Mouse (Mus musculus) E14TG2a.4 (cell line): ENCODE data around the gene Hnrnpk.
"Not testable (repeated sequence)": the region's sequence is repeated elsewhere in the genome, so short reads cannot be mapped to it uniquely, and the experiment has no call there.

ENCODE experiments used
- H3K27me3 ChIP-seq: 2 replicates; pipeline ENCODE4 v1.6.1; 2014; ENCODE audit warnings: low read length, control low read depth; ENCODE audit not compliant: insufficient read depth
- H3K36me3 ChIP-seq: 2 replicates; pipeline ENCODE4 v1.6.1; 2014; ENCODE audit warnings: low read length, control low read depth; ENCODE audit not compliant: insufficient read depth
- H3K4me1 ChIP-seq: replicated peaks from 2 replicates; pipeline ENCODE4 v1.6.1; 2014; ENCODE audit warnings: low read depth, low read length, control low read depth
- H3K4me3 ChIP-seq: replicated peaks from 2 replicates; pipeline ENCODE4 v1.5.1; 2014; ENCODE audit warnings: mild to moderate bottlenecking, low read length
- H3K9me3 ChIP-seq: 2 replicates; pipeline ENCODE4 v1.6.1; 2014; ENCODE audit warnings: low read length, control low read depth
- CTCF ChIP-seq: conservative IDR thresholded peaks from 2 replicates; pipeline ENCODE4 v1.5.1; 2014; ENCODE audit warnings: low read length
- NANOG ChIP-seq: IDR thresholded peaks from 2 replicates; pipeline ENCODE4 v1.6.1; 2014; ENCODE audit warnings: borderline replicate concordance, low read length, mixed read lengths
- POU5F1 ChIP-seq: IDR thresholded peaks from 2 replicates; pipeline ENCODE4 v1.6.1; 2014; ENCODE audit warnings: low read length, borderline replicate concordance

The Hnrnpk gene

GRCm38 (mm10) chr13:58401135-58402002 lies 1.8 kb downstream of the Hnrnpk start:
- peaks cover 38% of the 10 kb centered on the region for H3K4me1 ChIP-seq
- no peaks in the 10 kb centered on the region for H3K27me3 ChIP-seq
- H3K4me3 ChIP-seq, result peak overlapping the region; percentile 95
- TF ChIP-seq CTCF, result no peak
- no peak for TF ChIP-seq POU5F1
- TF ChIP-seq NANOG, result no peak
- H3K36me3 ChIP-seq, result peaks cover 48% of the 10 kb centered on the region
- no peaks in the 10 kb centered on the region for H3K9me3 ChIP-seq

- H3K9me3 ChIP-seq, result no peaks in the 10 kb centered on the region
- peaks cover 43% of the 10 kb centered on the region for H3K4me1 ChIP-seq
- H3K36me3 ChIP-seq, result peaks cover 49% of the 10 kb centered on the region
- H3K4me3 ChIP-seq, result peak overlapping the region; percentile 95
- TF ChIP-seq POU5F1 (no peak), CTCF (no peak), NANOG (no peak)
- no peaks in the 10 kb centered on the region for H3K27me3 ChIP-seq
Observed at GRCm38 (mm10) chr13:58400576-58400975, 2.6 kb downstream of the Hnrnpk start.

GRCm38 (mm10) chr13:58397651-58398050 lies 5.5 kb downstream of the Hnrnpk start:
- Histone ChIP-seq H3K4me3 (no peak overlapping the region), H3K9me3 (no peaks in the 10 kb centered on the region), H3K4me1 (peaks cover 34% of the 10 kb centered on the region), H3K27me3 (no peaks in the 10 kb centered on the region), H3K36me3 (peaks cover 72% of the 10 kb centered on the region)
- TF ChIP-seq CTCF (no peak), NANOG (no peak), POU5F1 (no peak)

GRCm38 (mm10) chr13:58394392-58394791 lies 8.8 kb downstream of the Hnrnpk start:
- Histone ChIP-seq H3K4me1 (peaks cover 26% of the 10 kb centered on the region), H3K36me3 (peaks cover 97% of the 10 kb centered on the region)
- not testable (repeated sequence) for H3K9me3 ChIP-seq, H3K4me3 ChIP-seq, H3K27me3 ChIP-seq

GRCm38 (mm10) chr13:58389324-58389951 lies 13.7 kb downstream of the Hnrnpk start:
- no peaks in the 10 kb centered on the region for H3K9me3 ChIP-seq
- H3K27me3 ChIP-seq, result no peaks in the 10 kb centered on the region
- peaks cover 53% of the 10 kb centered on the region for H3K36me3 ChIP-seq
- peaks cover 16% of the 10 kb centered on the region for H3K4me1 ChIP-seq
- H3K4me3 ChIP-seq, result no peak overlapping the region
- TF ChIP-seq CTCF (no peak), POU5F1 (no peak), NANOG (no peak)

GRCm38 (mm10) chr13:58388379-58388778 lies 14.8 kb downstream of the Hnrnpk start:
- Histone ChIP-seq H3K36me3 (peaks cover 43% of the 10 kb centered on the region), H3K27me3 (0 out of 2 replicates have a peak, but pooled peaks cover 5% of the 10 kb centered on the region)

GRCm38 (mm10) chr13:58387948-58388347 lies 15.2 kb downstream of the Hnrnpk start:
- peaks cover 2% of the 10 kb centered on the region; the same call in 1 of the 2 replicates for H3K9me3 ChIP-seq
- TF ChIP-seq NANOG, result no peak
- peak; percentile 78 for TF ChIP-seq CTCF
- H3K4me3 ChIP-seq, result no peak overlapping the region
- 0 out of 2 replicates have a peak, but pooled peaks cover 5% of the 10 kb centered on the region for H3K27me3 ChIP-seq
- H3K4me1 ChIP-seq, result peaks cover 22% of the 10 kb centered on the region
- H3K36me3 ChIP-seq, result peaks cover 42% of the 10 kb centered on the region

More at GRCm38 (mm10) chr13:58388379-58388778, 14.8 kb downstream of the Hnrnpk start:
- Histone ChIP-seq H3K9me3 (no peaks in the 10 kb centered on the region), H3K4me1 (peaks cover 22% of the 10 kb centered on the region), H3K4me3 (no peak overlapping the region)
- TF ChIP-seq POU5F1 (no peak), NANOG (no peak), CTCF (no peak)

GRCm38 (mm10) chr13:58385547-58385920 lies 17.6 kb downstream of the Hnrnpk start:
- TF ChIP-seq POU5F1 (no peak), CTCF (no peak), NANOG (no peak)
- Histone ChIP-seq H3K4me3 (peak overlapping the region; percentile 84), H3K27me3 (0 out of 2 replicates have a peak, but pooled peaks cover 5% of the 10 kb centered on the region), H3K36me3 (peaks cover 43% of the 10 kb centered on the region), H3K4me1 (peaks cover 22% of the 10 kb centered on the region), H3K9me3 (peaks cover 24% of the 10 kb centered on the region)
